Mouse (Mus musculus): ENCODE results near the gene Naa11. TPM values are rescaled to one million over a fixed set of nuclear protein-coding genes. Genes with fewer than 3 reads are reported as not detected.

The Naa11 gene
- polyA plus RNA-seq, 1 experiment from 2014 or later, result 0.05 TPM

Other genes with a start within 250 kb of the Naa11 start
- gene Gk2, start 64.6 kb upstream of the Naa11 start, polyA plus RNA-seq (2015; fragmentation: Nextera tagmentation; extraction: Ambion mirVana), result not detected in 2 replicates

Data from midbrain, embryonic 16.5 days (tissue).